Mouse (Mus musculus) lung, embryonic 15.5 days (tissue): ENCODE measurements around the gene Btnl2. TPM values are rescaled to one million over a fixed set of nuclear protein-coding genes. Genes with fewer than 3 reads are reported as not detected.

Source experiments
- ATAC-seq: fragments of 200-750 bp; cut with Nextera tagmentation; 2 replicates; pipeline ENCODE4 v1.8.0; 2017; ENCODE audit warnings: moderate number of reproducible peaks, borderline replicate concordance; ENCODE audit not compliant: low FRiP score, low TSS enrichment; ENCODE audit errors: extremely low read depth
- H3K27ac ChIP-seq: fragments of 300-500 bp; sonication (generic); 2 replicates; pipeline ENCODE4 v1.5.1; 2015; ENCODE audit warnings: moderate library complexity, mild to moderate bottlenecking, inconsistent platforms
- H3K27me3 ChIP-seq: fragments of 300-500 bp; sonication (generic); 2 replicates; pipeline ENCODE4 v1.6.1; 2015; ENCODE audit warnings: inconsistent platforms
- H3K36me3 ChIP-seq: fragments of 300-500 bp; sonication (generic); 2 replicates; pipeline ENCODE4 v1.6.1; 2015; ENCODE audit warnings: inconsistent platforms
- H3K4me1 ChIP-seq: fragments of 300-500 bp; sonication (generic); 2 replicates; pipeline ENCODE4 v1.6.1; 2015; ENCODE audit warnings: inconsistent platforms
- H3K4me2 ChIP-seq: fragments of 300-500 bp; sonication (generic); 2 replicates; pipeline ENCODE4 v1.6.1; 2015; ENCODE audit warnings: inconsistent platforms, mild to moderate bottlenecking, moderate library complexity
- H3K4me3 ChIP-seq: fragments of 300-500 bp; sonication (generic); 2 replicates; pipeline ENCODE4 v1.5.1; 2015; ENCODE audit warnings: mild to moderate bottlenecking, inconsistent platforms
- H3K9ac ChIP-seq: fragments of 300-500 bp; sonication (generic); 2 replicates; pipeline ENCODE4 v1.6.1; 2015; ENCODE audit warnings: inconsistent platforms
- H3K9me3 ChIP-seq: fragments of 300-500 bp; sonication (generic); 2 replicates; pipeline ENCODE4 v1.6.1; 2016; ENCODE audit warnings: inconsistent platforms
- WGBS: fragments of 180-500 bp; shearing (Covaris S2); methylation state at CpG from one replicate; pipeline ENCODE4 v1.1.7; 2015; 5-methylcytosine and 5-hydroxymethylcytosine counted together
- polyA plus RNA-seq: library from polyadenylated mRNA; unstranded; fragments of >200 nt; fragmentation: Nextera tagmentation; extraction: Ambion mirVana; gene quantifications from 2 replicates; pipeline ENCODE4 v1.2.1, GENCODE M21; 2015

Gene Btnl2
- polyA plus RNA-seq, 1 experiment from 2014 or later: 0.16 TPM

DNA sequence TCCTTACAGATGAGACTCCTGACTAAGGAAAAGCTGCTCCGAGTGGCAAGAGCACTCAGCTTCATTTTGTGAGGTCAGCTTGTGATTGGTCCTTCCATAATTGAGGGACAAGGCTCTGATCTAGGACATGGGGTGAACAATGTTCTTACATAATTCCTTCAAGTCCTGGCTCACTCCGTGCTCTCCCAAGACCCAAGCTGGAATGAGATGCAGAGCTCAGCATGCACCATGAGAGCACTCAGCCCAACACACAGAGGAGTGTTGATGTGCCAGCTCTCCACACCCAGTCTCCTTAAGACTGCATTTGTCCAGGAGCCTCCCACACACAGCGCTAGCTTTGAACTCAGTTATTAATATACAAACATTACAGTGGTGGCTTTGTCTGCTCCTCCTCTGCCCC lies 30.1 kb downstream of the Btnl2 start:
- no peaks in the 10 kb centered on the region for H3K36me3 ChIP-seq
- no peak overlapping the region for H3K4me2 ChIP-seq
- H3K9me3 ChIP-seq: no peaks in the 10 kb centered on the region
- WGBS: 44% methylated on average over 3 of the region's 3 CpGs
- no peak overlapping the region for H3K9ac ChIP-seq
- no peak for ATAC-seq
- H3K27me3 ChIP-seq: no peaks in the 10 kb centered on the region
- no peaks in the 10 kb centered on the region for H3K4me1 ChIP-seq
- no peak overlapping the region for H3K27ac ChIP-seq
- no peak overlapping the region for H3K4me3 ChIP-seq

DNA sequence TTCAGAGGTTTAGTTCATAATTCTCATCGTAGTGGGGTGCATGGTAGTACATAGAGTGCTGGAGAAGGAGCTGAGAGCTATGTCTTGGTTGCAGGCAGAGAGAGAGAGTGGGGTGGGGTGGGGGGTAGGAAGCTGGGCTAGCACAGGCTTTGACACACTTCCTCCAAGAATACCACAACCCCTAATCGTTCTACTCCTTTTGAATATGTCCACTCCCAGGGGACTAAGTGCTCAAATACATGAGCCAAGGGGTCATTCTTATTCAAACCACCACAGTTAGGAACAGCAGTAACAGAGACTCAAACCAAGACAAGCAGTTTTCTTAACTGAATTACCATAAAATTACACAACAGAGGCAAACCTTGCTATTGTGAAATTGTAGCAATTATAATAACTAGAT lies 32.0 kb downstream of the Btnl2 start:
- peaks cover 2% of the 10 kb centered on the region; the same call in 1 of the 2 replicates for H3K27me3 ChIP-seq
- ATAC-seq: no peak

DNA sequence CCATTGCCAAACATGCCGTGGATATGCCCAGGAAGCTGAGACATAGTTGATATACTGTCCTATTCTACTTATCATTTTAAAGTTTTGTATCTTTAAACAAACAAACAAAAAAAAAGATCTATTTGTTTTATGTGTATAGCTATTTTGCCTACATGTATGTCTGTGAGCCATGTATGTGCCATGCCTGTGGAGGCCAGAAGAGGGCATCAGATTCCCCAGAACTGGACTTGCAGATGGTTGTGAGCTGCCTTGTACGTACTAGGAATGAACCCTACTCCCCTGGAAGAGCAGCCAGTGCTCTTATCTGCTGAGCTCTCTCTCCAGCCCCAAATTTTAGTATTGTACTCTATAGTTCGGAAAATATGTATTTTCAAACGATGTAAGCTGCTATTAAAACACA lies 33.9 kb downstream of the Btnl2 start:
- Histone ChIP-seq H3K9ac (no peak overlapping the region), H3K36me3 (no peaks in the 10 kb centered on the region), H3K27ac (no peak overlapping the region), H3K4me2 (no peak overlapping the region), H3K9me3 (no peaks in the 10 kb centered on the region), H3K4me1 (no peaks in the 10 kb centered on the region), H3K27me3 (peaks cover 6% of the 10 kb centered on the region; the same call in 1 of the 2 replicates), H3K4me3 (no peak overlapping the region)
- 35% methylated on average over 4 of the region's 4 CpGs for WGBS
- no peak for ATAC-seq

More for the DNA sequence above, 32.0 kb downstream of the Btnl2 start:
- no peaks in the 10 kb centered on the region for H3K36me3 ChIP-seq
- H3K27ac ChIP-seq: no peak overlapping the region
- no peaks in the 10 kb centered on the region for H3K4me1 ChIP-seq
- H3K9ac ChIP-seq: no peak overlapping the region
- no peaks in the 10 kb centered on the region for H3K9me3 ChIP-seq
- H3K4me2 ChIP-seq: no peak overlapping the region
- WGBS: 68% methylated on average over 2 of the region's 2 CpGs
- H3K4me3 ChIP-seq: no peak overlapping the region

DNA sequence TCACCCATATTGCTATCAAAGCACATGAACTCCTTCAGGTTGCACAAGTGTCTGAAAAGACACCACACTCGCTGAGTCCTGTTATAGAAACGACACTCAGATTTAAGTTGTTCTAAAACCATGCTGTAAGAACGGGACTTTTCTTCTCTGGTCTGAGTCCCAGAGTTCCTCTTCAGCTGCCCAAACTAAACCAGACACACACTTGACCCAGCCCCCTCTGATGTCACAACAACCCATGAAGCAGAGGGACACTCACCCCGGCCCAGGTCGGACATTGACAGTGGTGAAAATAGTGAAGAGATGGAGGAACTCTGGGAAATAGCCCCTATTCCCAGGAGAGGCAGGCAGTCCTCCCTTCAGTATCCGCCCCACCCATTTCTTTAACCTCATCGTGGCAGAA lies 36.9 kb downstream of the Btnl2 start:
- H3K4me2 ChIP-seq: no peak overlapping the region

DNA sequence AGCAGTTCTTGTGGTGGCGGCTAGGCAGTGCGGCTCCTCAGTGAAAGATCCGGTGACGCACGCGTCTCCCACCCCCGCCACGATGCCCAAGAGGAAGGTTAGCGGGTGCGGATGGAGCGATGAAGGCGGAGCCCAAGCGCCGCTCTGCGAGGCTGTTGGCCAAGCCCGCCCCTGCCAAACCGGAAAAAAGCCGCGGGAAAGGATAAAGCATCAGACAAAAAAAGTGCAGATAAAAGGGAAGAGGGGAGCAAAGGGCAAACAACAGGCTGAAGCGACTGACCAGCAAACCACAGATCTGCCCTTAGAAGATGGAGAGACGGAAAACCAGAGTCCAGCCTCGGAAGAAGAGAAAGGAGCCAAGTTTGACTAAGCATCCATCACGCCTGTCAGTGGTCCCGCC lies 37.7 kb downstream of the Btnl2 start:
- H3K4me2 ChIP-seq: peak overlapping the region; percentile 60
- ATAC-seq: no peak
- H3K9me3 ChIP-seq: no peaks in the 10 kb centered on the region
- H3K4me3 ChIP-seq: peak overlapping the region; percentile 35
- no peak overlapping the region for H3K27ac ChIP-seq
- no peaks in the 10 kb centered on the region for H3K4me1 ChIP-seq
- H3K36me3 ChIP-seq: no peaks in the 10 kb centered on the region
- 1% methylated on average over 24 of the region's 24 CpGs for WGBS
- peaks cover 6% of the 10 kb centered on the region; the same call in 1 of the 2 replicates for H3K27me3 ChIP-seq
- peak overlapping the region; percentile 7; the same call in 1 of the 2 replicates for H3K9ac ChIP-seq

More for the DNA sequence above, 36.9 kb downstream of the Btnl2 start:
- Histone ChIP-seq H3K27ac (no peak overlapping the region), H3K9me3 (no peaks in the 10 kb centered on the region), H3K27me3 (peaks cover 6% of the 10 kb centered on the region; the same call in 1 of the 2 replicates), H3K4me1 (no peaks in the 10 kb centered on the region), H3K36me3 (no peaks in the 10 kb centered on the region), H3K9ac (no peak overlapping the region), H3K4me3 (no peak overlapping the region)
- no peak for ATAC-seq
- 60% methylated on average over 7 of the region's 7 CpGs for WGBS

DNA sequence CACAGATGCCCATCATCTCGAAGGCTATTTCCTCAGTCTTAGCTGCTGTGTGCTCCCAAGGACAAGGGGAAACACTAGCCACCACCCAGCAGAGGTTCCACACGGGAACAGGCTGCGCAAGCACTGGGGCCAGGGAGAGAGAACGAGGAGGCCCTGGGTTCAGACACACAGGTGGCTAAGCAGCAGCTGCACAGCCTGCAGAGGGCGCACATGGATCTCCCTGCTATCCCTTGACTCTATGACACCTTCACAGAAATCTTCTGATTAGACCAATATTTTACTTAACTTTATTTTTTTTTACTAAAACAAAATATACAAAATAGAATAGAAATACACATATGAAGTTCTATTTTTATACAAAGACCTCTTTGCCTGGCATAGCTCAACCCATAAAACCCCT lies 42.7 kb downstream of the Btnl2 start:
- no peak for ATAC-seq
- Histone ChIP-seq H3K4me2 (no peak overlapping the region), H3K27ac (no peak overlapping the region), H3K4me3 (no peak overlapping the region), H3K4me1 (no peaks in the 10 kb centered on the region), H3K9ac (no peak overlapping the region), H3K27me3 (peaks cover 6% of the 10 kb centered on the region; the same call in 1 of the 2 replicates), H3K36me3 (no peaks in the 10 kb centered on the region), H3K9me3 (no peaks in the 10 kb centered on the region)
- 53% methylated on average over 5 of the region's 5 CpGs for WGBS

DNA sequence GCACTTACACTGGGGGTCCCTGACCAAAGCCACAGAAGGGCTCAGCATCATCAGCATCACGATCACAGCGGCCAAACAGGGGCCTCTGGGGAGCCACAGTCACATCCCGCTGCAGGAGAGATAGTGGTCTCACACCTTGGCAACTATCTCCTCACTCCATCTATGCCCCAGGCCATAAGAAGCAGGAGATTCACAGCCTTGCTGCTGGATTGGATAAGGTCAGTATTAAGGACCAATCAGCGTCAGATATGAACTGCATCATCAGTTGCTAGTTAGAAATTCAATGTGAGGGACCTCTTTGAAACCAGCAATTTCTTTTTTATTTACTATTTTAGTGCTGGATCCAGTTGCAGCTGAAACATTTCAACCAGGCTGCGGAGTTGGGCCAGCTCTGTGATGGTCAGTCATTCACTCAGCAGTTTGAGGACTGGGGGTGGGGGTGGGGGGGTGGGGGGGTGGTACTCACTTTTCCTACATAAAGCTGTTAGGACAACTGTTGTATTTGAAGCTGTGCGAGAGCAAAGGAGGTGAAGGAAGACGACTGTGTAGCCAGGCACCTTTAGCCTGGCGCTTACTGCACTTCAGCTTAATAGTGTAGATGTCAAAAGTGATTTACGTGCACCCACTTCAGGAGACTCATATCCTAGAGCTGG lies 43.6 kb downstream of the Btnl2 start:
- no peak overlapping the region for H3K9ac ChIP-seq
- H3K4me1 ChIP-seq: no peaks in the 10 kb centered on the region
- no peak overlapping the region; the same call in 1 of the 2 replicates for H3K27ac ChIP-seq
- peak overlapping the region; percentile 89 for H3K4me2 ChIP-seq
- peaks cover 6% of the 10 kb centered on the region; the same call in 1 of the 2 replicates for H3K27me3 ChIP-seq
- peak; percentile 84; the same call in 1 of the 2 replicates for ATAC-seq
- H3K9me3 ChIP-seq: no peaks in the 10 kb centered on the region
- no peaks in the 10 kb centered on the region for H3K36me3 ChIP-seq
- 6% methylated on average over 9 of the region's 9 CpGs for WGBS
- H3K4me3 ChIP-seq: peak overlapping the region; percentile 54

DNA sequence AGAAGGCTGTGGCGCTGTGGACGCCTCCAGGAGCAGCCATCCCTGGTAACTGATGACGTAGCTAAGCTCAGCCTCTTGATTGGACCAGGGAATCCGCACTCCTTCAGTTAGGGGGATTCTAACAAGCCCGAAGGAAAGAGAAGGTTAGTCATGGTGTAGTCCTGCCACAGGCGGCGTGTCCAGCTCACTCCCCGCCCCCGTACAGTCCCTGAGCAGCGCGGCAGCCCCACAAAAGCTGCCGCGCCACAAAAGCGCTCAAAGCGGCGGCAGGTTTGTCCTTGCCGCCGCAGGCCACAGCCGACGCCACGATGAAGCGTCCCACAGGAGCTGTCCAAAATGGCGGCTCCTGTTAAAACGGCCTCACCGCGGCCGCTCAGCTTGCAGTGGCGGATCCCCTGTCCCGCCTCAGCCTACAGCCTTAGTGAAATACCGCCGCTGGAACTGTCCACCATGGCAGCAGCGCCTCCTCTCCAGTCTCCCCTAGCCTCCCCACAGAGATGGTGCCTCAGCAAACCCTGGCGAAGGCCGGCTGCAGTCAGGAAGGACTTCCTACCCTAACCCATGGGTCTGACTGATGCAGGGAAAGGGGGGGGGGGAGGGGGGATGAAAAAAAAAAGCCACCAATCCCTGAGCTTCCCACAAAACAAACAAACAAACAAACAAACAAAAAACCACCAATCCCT lies 44.2 kb downstream of the Btnl2 start, which contains the start of gene BC051142:
TSS of gene BC051142 (plus strand) at position 110 of the 683 bp plus-strand sequence.
- H3K9me3 ChIP-seq: no peaks in the 10 kb centered on the region
- peak within 1 kb of the TSS; percentile 54 for H3K4me3 ChIP-seq
- H3K4me2 ChIP-seq: peak within 1 kb of the TSS; percentile 89
- H3K4me1 ChIP-seq: no peaks in the 10 kb centered on the region
- WGBS: 7% methylated on average over 34 of the region's 34 CpGs
- H3K9ac ChIP-seq: peak within 1 kb of the TSS; percentile 51
- H3K36me3 ChIP-seq: no peaks in the 10 kb centered on the region
- peak within 1 kb of the TSS; percentile 41; the same call in 1 of the 2 replicates for H3K27ac ChIP-seq
- peak; percentile 95 for ATAC-seq
- peaks cover 6% of the 10 kb centered on the region; the same call in 1 of the 2 replicates for H3K27me3 ChIP-seq

DNA sequence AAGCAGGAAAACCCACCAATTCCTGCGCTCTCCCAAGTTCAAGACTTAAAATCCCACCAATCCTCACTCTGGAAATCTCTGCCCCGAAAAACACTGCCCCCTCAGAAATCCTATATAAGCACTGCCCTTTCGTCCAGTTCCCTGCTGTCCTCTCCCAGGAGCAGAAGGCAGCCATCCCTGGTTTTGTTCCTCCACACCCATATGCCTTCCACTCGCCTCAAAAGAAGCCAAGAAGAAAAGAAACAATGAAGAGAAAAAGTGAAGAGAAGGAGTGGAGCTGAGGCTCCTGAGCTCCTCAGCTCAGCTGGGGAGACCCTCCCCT lies 44.7 kb downstream of the Btnl2 start:
- no peak for ATAC-seq
- Histone ChIP-seq H3K4me1 (no peaks in the 10 kb centered on the region), H3K27me3 (peaks cover 6% of the 10 kb centered on the region; the same call in 1 of the 2 replicates), H3K36me3 (no peaks in the 10 kb centered on the region), H3K4me3 (peak overlapping the region; percentile 54; the same call in 1 of the 2 replicates), H3K9me3 (no peaks in the 10 kb centered on the region), H3K4me2 (peak overlapping the region; percentile 89), H3K27ac (no peak overlapping the region), H3K9ac (no peak overlapping the region)
- 58% methylated on average over 4 of the region's 4 CpGs for WGBS

DNA sequence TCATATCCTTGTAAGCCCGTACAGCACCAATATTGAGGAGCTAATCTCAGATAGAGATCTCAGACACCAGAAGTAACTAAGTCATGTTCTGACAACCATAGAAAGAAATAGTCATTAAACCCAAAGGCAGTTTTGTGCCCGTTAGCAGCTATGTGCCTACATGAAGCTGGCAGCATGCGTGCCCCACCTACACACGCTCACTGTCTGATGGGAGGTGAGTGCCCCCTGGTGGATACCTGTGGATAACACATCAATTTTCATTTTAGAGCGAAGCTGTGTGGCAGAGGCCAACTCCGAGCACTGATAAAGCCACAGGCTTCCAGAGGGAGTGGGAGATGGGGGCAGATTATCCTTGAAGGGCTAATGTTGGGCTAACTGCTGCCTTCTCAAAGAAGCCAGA lies 56.5 kb downstream of the Btnl2 start:
- no peak for ATAC-seq
- 18% methylated on average over 6 of the region's 6 CpGs for WGBS
- H3K4me1 ChIP-seq: no peaks in the 10 kb centered on the region

More for the DNA sequence above, 56.5 kb downstream of the Btnl2 start:
- H3K9me3 ChIP-seq: no peaks in the 10 kb centered on the region
- H3K27me3 ChIP-seq: peaks cover 3% of the 10 kb centered on the region; the same call in 1 of the 2 replicates
- H3K9ac ChIP-seq: no peak overlapping the region
- H3K36me3 ChIP-seq: no peaks in the 10 kb centered on the region
- no peak overlapping the region for H3K4me3 ChIP-seq
- no peak overlapping the region for H3K27ac ChIP-seq
- no peak overlapping the region for H3K4me2 ChIP-seq
